Mouse (Mus musculus) bone marrow macrophage, adult 2 months (primary cell): ENCODE data around the gene Ntrk3.

ENCODE experiments used
- CTCF ChIP-seq: IDR thresholded peaks from 2 replicates; pipeline ENCODE4 v1.5.1; 2012; ENCODE audit warnings: low read depth, mild to moderate bottlenecking, low read length, moderate library complexity
- POLR2A ChIP-seq: IDR thresholded peaks from 2 replicates; pipeline ENCODE4 v1.6.1; 2012; ENCODE audit warnings: mild to moderate bottlenecking, low read depth, low read length, borderline replicate concordance

- TF ChIP-seq CTCF (no peak), POLR2A (no peak)
Observed at GRCm38 (mm10) chr7:78361341-78362309, 376.2 kb downstream of the Ntrk3 start.
